Mouse (Mus musculus) cortical plate, adult 2 months (tissue): ENCODE data around the gene Cmtr2. TPM values are rescaled to one million over a fixed set of nuclear protein-coding genes. Genes with fewer than 3 reads are reported as not detected.

Source experiments
- H3K27ac ChIP-seq: fragments of 200-500 bp; 2 replicates; pipeline ENCODE4 v1.5.1; 2012; ENCODE audit warnings: low read length, control low read depth, inconsistent platforms; ENCODE audit not compliant: insufficient read depth
- H3K4me1 ChIP-seq: fragments of 200-500 bp; 2 replicates; pipeline ENCODE4 v1.6.1; 2011; ENCODE audit warnings: low read length; ENCODE audit not compliant: control insufficient read depth, insufficient read depth
- H3K4me3 ChIP-seq: fragments of 200-500 bp; 2 replicates; pipeline ENCODE4 v1.5.1; 2011; ENCODE audit warnings: mild to moderate bottlenecking, low read length, control low read depth; ENCODE audit not compliant: insufficient read depth
- CTCF ChIP-seq: fragments of 200-500 bp; IDR thresholded peaks from 2 replicates; pipeline ENCODE4 v1.5.1; 2011; ENCODE audit warnings: mild to moderate bottlenecking, control low read depth, low read length; ENCODE audit not compliant: insufficient read depth; ENCODE audit errors: extremely low read depth
- POLR2A ChIP-seq: fragments of 200-500 bp; IDR thresholded peaks from 2 replicates; pipeline ENCODE4 v1.6.1; 2011; ENCODE audit warnings: mild to moderate bottlenecking, low read length, control low read depth; ENCODE audit not compliant: insufficient read depth; ENCODE audit errors: extremely low read depth
- polyA plus RNA-seq: library from polyadenylated mRNA; depleted of rRNA; stranded (reverse); fragments of >200 nt; gene quantifications from 2 replicates; pipeline ENCODE4 v1.2.3, GENCODE M21; 2012; rRNA removed

Gene Cmtr2
- polyA plus RNA-seq, 1 experiment = 4.2 TPM

DNA sequence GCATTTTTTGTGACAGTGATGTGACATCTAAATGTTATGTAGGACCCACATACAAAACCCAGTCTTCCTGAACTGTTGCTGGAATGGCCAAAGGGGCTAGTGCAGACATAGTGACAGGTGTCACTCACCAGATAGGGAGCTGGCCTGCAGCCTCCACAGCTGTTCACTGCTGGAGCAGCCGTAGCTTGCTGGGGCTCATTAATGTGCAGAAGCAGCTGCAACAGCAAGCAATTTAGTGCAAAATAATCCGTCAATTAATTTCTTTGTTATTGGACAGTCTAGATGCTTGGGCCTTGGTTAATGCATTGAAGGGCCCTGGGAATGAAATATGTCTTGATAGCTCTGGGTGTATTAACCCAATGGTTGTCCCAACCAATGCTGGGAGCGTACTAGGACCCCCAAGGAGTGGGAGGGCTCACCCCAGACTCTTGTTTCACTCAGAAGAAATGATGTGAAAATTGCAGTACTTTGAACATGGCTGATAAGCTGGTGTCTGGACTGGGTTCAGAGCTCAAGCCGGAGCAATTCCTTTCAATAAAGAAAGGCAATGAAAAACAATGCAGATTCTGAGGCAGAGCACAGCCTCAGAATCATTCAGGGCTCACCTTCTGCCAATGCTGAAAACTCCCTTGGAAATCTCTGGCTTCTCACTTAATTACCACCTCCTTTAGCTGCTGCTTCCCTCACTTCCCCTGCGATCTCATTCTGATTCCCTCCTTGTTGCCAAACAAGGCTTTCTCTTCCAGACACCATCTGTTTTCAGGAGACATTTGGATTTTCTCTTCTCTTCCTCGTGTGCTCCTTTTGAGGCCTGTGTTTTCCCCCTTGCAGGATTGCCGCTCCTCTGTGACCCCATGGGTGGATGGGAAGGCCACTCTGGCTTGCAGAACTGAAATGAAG is 27.1 kb downstream of the Cmtr2 start:
- no peak overlapping the region for H3K27ac ChIP-seq
- H3K4me1 ChIP-seq = no peaks in the 10 kb centered on the region
- H3K4me3 ChIP-seq = no peak overlapping the region
- no peak for TF ChIP-seq POLR2A

GRCm38 (mm10) chr8:110244566-110244965 is 29.1 kb downstream of the Cmtr2 start:
- Histone ChIP-seq H3K4me1 (no peaks in the 10 kb centered on the region), H3K27ac (no peak overlapping the region), H3K4me3 (no peak overlapping the region)
- TF ChIP-seq POLR2A = no peak
- no peak for TF ChIP-seq CTCF

GRCm38 (mm10) chr8:110247238-110247637 is 31.8 kb downstream of the Cmtr2 start:
- TF ChIP-seq CTCF = no peak
- no peak for TF ChIP-seq POLR2A
- Histone ChIP-seq H3K4me1 (no peaks in the 10 kb centered on the region), H3K4me3 (no peak overlapping the region), H3K27ac (no peak overlapping the region)

DNA sequence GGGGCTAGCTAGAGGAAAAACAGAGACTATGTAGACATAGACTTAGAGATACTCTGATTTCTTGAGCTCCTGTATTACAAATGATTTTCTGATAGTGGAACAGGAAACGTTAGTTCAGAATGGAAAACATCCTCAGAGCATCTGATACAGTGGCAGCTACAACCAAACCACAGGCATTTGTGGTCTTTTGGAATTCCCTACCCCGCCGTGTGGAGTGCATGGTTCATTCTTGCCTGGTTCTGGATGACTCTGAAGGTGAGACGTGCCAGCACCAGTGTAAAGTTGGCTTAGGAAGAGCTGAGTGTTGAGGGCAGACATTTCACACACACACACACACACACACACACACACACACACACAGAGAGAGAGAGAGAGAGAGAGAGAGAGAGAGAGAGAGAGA is 38.5 kb downstream of the Cmtr2 start:
- Histone ChIP-seq H3K4me3 (no peak overlapping the region), H3K4me1 (no peaks in the 10 kb centered on the region), H3K27ac (no peak overlapping the region)
- TF ChIP-seq CTCF (no peak), POLR2A (no peak)

DNA sequence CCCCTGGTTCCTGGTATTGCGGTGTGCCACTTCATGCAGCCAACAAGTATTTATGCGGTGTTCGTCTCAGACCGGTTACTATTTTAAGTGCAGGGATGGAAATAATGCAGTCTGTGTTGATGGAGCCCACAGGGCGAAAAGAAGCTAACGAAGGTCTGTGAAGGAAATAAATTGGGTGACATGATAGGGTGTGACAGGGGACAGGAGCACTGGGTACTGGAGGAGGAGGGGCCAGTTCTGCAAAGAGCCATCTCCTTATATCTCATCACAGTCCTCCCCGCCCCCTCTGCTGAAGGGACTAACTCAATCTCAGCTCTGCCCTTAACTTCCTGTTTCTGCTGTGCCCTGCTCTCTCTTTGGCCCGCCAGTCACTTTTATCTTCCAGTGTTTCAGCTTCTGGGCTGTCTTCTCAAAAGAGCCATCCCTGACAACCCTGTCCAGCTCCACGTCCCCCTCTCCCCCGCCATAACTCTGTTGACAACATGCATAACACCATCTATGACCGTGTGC is 50.4 kb downstream of the Cmtr2 start:
- H3K4me3 ChIP-seq = no peak overlapping the region
- H3K27ac ChIP-seq = no peak overlapping the region
- no peaks in the 10 kb centered on the region for H3K4me1 ChIP-seq
- TF ChIP-seq CTCF (no peak), POLR2A (no peak)

GRCm38 (mm10) chr8:110266741-110267140 is 51.3 kb downstream of the Cmtr2 start, which contains the start of gene Hydin:
TSS of gene Hydin (plus strand) at chr8:110266977.
- no peak within 1 kb of the TSS for H3K27ac ChIP-seq
- no peaks in the 10 kb centered on the region for H3K4me1 ChIP-seq
- H3K4me3 ChIP-seq = peak within 1 kb of the TSS; percentile 8; the same call in 1 of the 2 replicates
- TF ChIP-seq POLR2A (no peak), CTCF (no peak)

- TF ChIP-seq CTCF (no peak), POLR2A (no peak)
- no peak overlapping the region for H3K27ac ChIP-seq
- H3K4me3 ChIP-seq = no peak overlapping the region
- no peaks in the 10 kb centered on the region for H3K4me1 ChIP-seq
These were observed 51.8 kb downstream of the Cmtr2 start for GRCm38 (mm10) chr8:110267268-110267667.

GRCm38 (mm10) chr8:110270659-110271058 is 55.2 kb downstream of the Cmtr2 start:
- no peak overlapping the region for H3K27ac ChIP-seq
- no peaks in the 10 kb centered on the region for H3K4me1 ChIP-seq
- H3K4me3 ChIP-seq = no peak overlapping the region
- no peak for TF ChIP-seq CTCF
- no peak for TF ChIP-seq POLR2A

DNA sequence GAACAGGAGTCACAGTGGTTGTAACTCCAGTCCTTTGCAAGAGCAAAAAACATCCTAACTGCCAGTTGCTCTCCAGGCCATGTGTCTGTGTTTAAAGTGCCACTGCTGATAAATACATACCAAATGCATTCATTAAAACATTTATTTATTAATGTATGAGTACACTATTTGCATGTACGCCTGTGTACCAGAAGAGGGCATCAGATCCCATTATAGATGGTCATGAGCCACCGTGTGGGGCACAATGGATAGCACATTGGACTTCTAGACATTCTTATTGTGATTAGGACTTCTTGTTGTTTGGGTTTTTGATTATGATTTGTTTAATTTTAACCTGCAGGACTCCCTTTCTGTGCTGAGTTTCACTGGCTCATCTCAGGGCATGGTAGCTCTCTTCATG is 57.9 kb downstream of the Cmtr2 start:
- Histone ChIP-seq H3K27ac (no peak overlapping the region), H3K4me1 (no peaks in the 10 kb centered on the region), H3K4me3 (no peak overlapping the region)
- no peak for TF ChIP-seq CTCF
- TF ChIP-seq POLR2A = no peak

Other genes with a start within 250 kb of the Cmtr2 start
- gene Tat, start 225.2 kb upstream of the Cmtr2 start, polyA plus RNA-seq = not detected in 2 replicates
- 0.08 and 0.15 TPM in 2 replicates for gene Chst4, start 175.9 kb upstream of the Cmtr2 start, polyA plus RNA-seq
- 27.7 and 28.1 TPM in 2 replicates for gene Zfp612, start 135.9 kb upstream of the Cmtr2 start, polyA plus RNA-seq
- not detected in 2 replicates for gene Gm21964, start 114.5 kb upstream of the Cmtr2 start, polyA plus RNA-seq
- not detected in 2 replicates for gene Gm17720, start 112.9 kb upstream of the Cmtr2 start, polyA plus RNA-seq
- gene Calb2, start 47.5 kb upstream of the Cmtr2 start, polyA plus RNA-seq = 14.4 and 15.3 TPM in 2 replicates
- 0.17 and 0.23 TPM in 2 replicates for gene Hydin, start 51.3 kb downstream of the Cmtr2 start, polyA plus RNA-seq